Mouse (Mus musculus) midbrain, embryonic 12.5 days (tissue): ENCODE data around the gene Rpl24. TPM values are rescaled to one million over a fixed set of nuclear protein-coding genes. Genes with fewer than 3 reads are reported as not detected.
"Not testable (repeated sequence)": the region's sequence is repeated elsewhere in the genome, so short reads cannot be mapped to it uniquely, and the experiment has no call there.

Experiments
- ATAC-seq: fragments of 200-750 bp; cut with Nextera tagmentation; 2 replicates; pipeline ENCODE4 v1.8.0; 2017; ENCODE audit warnings: low read depth, moderate TSS enrichment, moderate library complexity; ENCODE audit not compliant: low FRiP score
- H3K27ac ChIP-seq: fragments of 300-500 bp; sonication (generic); replicated peaks from 2 replicates; pipeline ENCODE4 v1.5.1; 2016; ENCODE audit warnings: mild to moderate bottlenecking
- H3K27me3 ChIP-seq: fragments of 300-500 bp; sonication (generic); 2 replicates; pipeline ENCODE4 v1.6.1; 2016; ENCODE audit warnings: mild to moderate bottlenecking
- H3K36me3 ChIP-seq: fragments of 300-500 bp; sonication (generic); 2 replicates; pipeline ENCODE4 v1.6.1; 2016
- H3K4me1 ChIP-seq: fragments of 300-500 bp; sonication (generic); 2 replicates; pipeline ENCODE4 v1.6.1; 2016
- H3K4me2 ChIP-seq: fragments of 300-500 bp; sonication (generic); replicated peaks from 2 replicates; pipeline ENCODE4 v1.6.1; 2016; ENCODE audit warnings: mild to moderate bottlenecking, moderate library complexity
- H3K4me3 ChIP-seq: fragments of 300-500 bp; sonication (generic); 2 replicates; pipeline ENCODE4 v1.5.1; 2016; ENCODE audit warnings: mild to moderate bottlenecking
- H3K9ac ChIP-seq: fragments of 300-500 bp; sonication (generic); replicated peaks from 2 replicates; pipeline ENCODE4 v1.6.1; 2016; ENCODE audit warnings: mild to moderate bottlenecking, moderate library complexity
- H3K9me3 ChIP-seq: fragments of 300-500 bp; sonication (generic); 2 replicates; pipeline ENCODE4 v1.6.1; 2016; ENCODE audit warnings: mild to moderate bottlenecking
- WGBS: fragments of 180-500 bp; shearing (Covaris S2); methylation state at CpG from one replicate; pipeline ENCODE4 v1.1.7; 2016; 5-methylcytosine and 5-hydroxymethylcytosine counted together
- polyA plus RNA-seq: library from polyadenylated mRNA; unstranded; fragments of >200 nt; fragmentation: Nextera tagmentation; extraction: Ambion mirVana; gene quantifications from 2 replicates; pipeline ENCODE4 v1.2.1, GENCODE M21; 2016

Rpl24 gene
- polyA plus RNA-seq, result 724 and 726 TPM in 2 replicates

GRCm38 (mm10) chr16:55966212-55966871, at the start of gene Rpl24:
Gene Rpl24, plus strand, starts transcription at chr16:55966275.
- ATAC-seq, result peak; percentile 92
- Histone ChIP-seq H3K36me3 (peaks cover 28% of the 10 kb centered on the region), H3K27me3 (no peaks in the 10 kb centered on the region), H3K27ac (peak within 1 kb of the TSS; percentile 88), H3K9ac (peak within 1 kb of the TSS; percentile 90), H3K4me3 (peak within 1 kb of the TSS; percentile 85), H3K4me1 (peaks cover 8% of the 10 kb centered on the region), H3K4me2 (peak within 1 kb of the TSS; percentile 91), H3K9me3 (no peaks in the 10 kb centered on the region)
- WGBS, result under 1% methylated on average over 42 of the region's 42 CpGs

- 93% methylated on average over 10 of the region's 10 CpGs for WGBS
Observed at GRCm38 (mm10) chr16:55922079-55922478, 44.0 kb upstream of the Rpl24 start.

GRCm38 (mm10) chr16:55924010-55924409, 42.1 kb upstream of the Rpl24 start:
- WGBS, result 97% methylated on average over 4 of the region's 4 CpGs
- Histone ChIP-seq H3K9ac (no peak overlapping the region), H3K27me3 (no peaks in the 10 kb centered on the region), H3K9me3 (no peaks in the 10 kb centered on the region), H3K27ac (no peak overlapping the region), H3K4me1 (no peaks in the 10 kb centered on the region), H3K4me3 (no peak overlapping the region), H3K4me2 (no peak overlapping the region), H3K36me3 (peaks cover 62% of the 10 kb centered on the region)
- ATAC-seq, result no peak

More at GRCm38 (mm10) chr16:55922079-55922478, 44.0 kb upstream of the Rpl24 start:
- Histone ChIP-seq H3K4me3 (no peak overlapping the region), H3K9ac (no peak overlapping the region), H3K4me1 (no peaks in the 10 kb centered on the region), H3K27ac (no peak overlapping the region), H3K9me3 (no peaks in the 10 kb centered on the region), H3K36me3 (peaks cover 68% of the 10 kb centered on the region), H3K4me2 (no peak overlapping the region), H3K27me3 (no peaks in the 10 kb centered on the region)
- ATAC-seq, result no peak

- peak overlapping the region; percentile 64 for H3K4me2 ChIP-seq
- H3K9ac ChIP-seq, result peak overlapping the region; percentile 73
- ATAC-seq, result peak; percentile 61
- peaks cover 3% of the 10 kb centered on the region; the same call in 1 of the 2 replicates for H3K4me1 ChIP-seq
- H3K9me3 ChIP-seq, result no peaks in the 10 kb centered on the region
- peak overlapping the region; percentile 65 for H3K27ac ChIP-seq
- 0 out of 2 replicates have a peak, but pooled peaks cover 8% of the 10 kb centered on the region for H3K36me3 ChIP-seq
- no peaks in the 10 kb centered on the region for H3K27me3 ChIP-seq
- WGBS, result under 1% methylated on average over 32 of the region's 32 CpGs
- peak overlapping the region; percentile 63 for H3K4me3 ChIP-seq
Observed at GRCm38 (mm10) chr16:55933681-55934343, 32.3 kb upstream of the Rpl24 start.

- peak within 1 kb of the TSS; percentile 63 for H3K4me3 ChIP-seq
- under 1% methylated on average over 24 of the region's 24 CpGs for WGBS
Observed at GRCm38 (mm10) chr16:55934453-55935037, 31.5 kb upstream of the Rpl24 start, which contains the start of gene Cep97. Gene Cep97, minus strand, starts transcription at chr16:55934855.

GRCm38 (mm10) chr16:55938761-55939160, 27.3 kb upstream of the Rpl24 start:
- no peaks in the 10 kb centered on the region for H3K4me1 ChIP-seq
- ATAC-seq, result no peak

More at GRCm38 (mm10) chr16:55934453-55935037, 31.5 kb upstream of the Rpl24 start, which contains the start of gene Cep97:
- Histone ChIP-seq H3K27me3 (no peaks in the 10 kb centered on the region), H3K4me2 (peak within 1 kb of the TSS; percentile 64), H3K36me3 (0 out of 2 replicates have a peak, but pooled peaks cover 1% of the 10 kb centered on the region), H3K9me3 (no peaks in the 10 kb centered on the region), H3K4me1 (peaks cover 3% of the 10 kb centered on the region; the same call in 1 of the 2 replicates), H3K9ac (peak within 1 kb of the TSS; percentile 73), H3K27ac (peak within 1 kb of the TSS; percentile 65)
- peak; percentile 100 for ATAC-seq

GRCm38 (mm10) chr16:55939703-55940102, 26.4 kb upstream of the Rpl24 start:
- Histone ChIP-seq H3K9me3 (no peaks in the 10 kb centered on the region), H3K9ac (no peak overlapping the region), H3K36me3 (no peaks in the 10 kb centered on the region), H3K4me3 (no peak overlapping the region), H3K27ac (no peak overlapping the region), H3K4me1 (no peaks in the 10 kb centered on the region), H3K4me2 (no peak overlapping the region), H3K27me3 (no peaks in the 10 kb centered on the region)
- WGBS, result 90% methylated on average over 6 of the region's 6 CpGs
- ATAC-seq, result no peak

More at GRCm38 (mm10) chr16:55938761-55939160, 27.3 kb upstream of the Rpl24 start:
- 87% methylated on average over 4 of the region's 4 CpGs for WGBS
- no peak overlapping the region for H3K4me3 ChIP-seq
- no peak overlapping the region for H3K9ac ChIP-seq
- no peaks in the 10 kb centered on the region for H3K9me3 ChIP-seq
- no peak overlapping the region for H3K4me2 ChIP-seq
- H3K27ac ChIP-seq, result no peak overlapping the region
- H3K27me3 ChIP-seq, result no peaks in the 10 kb centered on the region
- no peaks in the 10 kb centered on the region for H3K36me3 ChIP-seq

GRCm38 (mm10) chr16:55940781-55941180, 25.3 kb upstream of the Rpl24 start:
- ATAC-seq, result no peak
- H3K27ac ChIP-seq, result no peak overlapping the region
- no peaks in the 10 kb centered on the region for H3K4me1 ChIP-seq
- no peaks in the 10 kb centered on the region for H3K27me3 ChIP-seq
- no peaks in the 10 kb centered on the region for H3K36me3 ChIP-seq
- H3K9me3 ChIP-seq, result no peaks in the 10 kb centered on the region
- no peak overlapping the region for H3K9ac ChIP-seq
- no peak overlapping the region for H3K4me3 ChIP-seq
- 89% methylated on average over 4 of the region's 4 CpGs for WGBS
- no peak overlapping the region for H3K4me2 ChIP-seq

GRCm38 (mm10) chr16:55947266-55947665, 18.8 kb upstream of the Rpl24 start:
- Histone ChIP-seq H3K4me1 (no peaks in the 10 kb centered on the region), H3K27ac (no peak overlapping the region), H3K27me3 (no peaks in the 10 kb centered on the region), H3K9ac (no peak overlapping the region), H3K36me3 (no peaks in the 10 kb centered on the region), H3K4me2 (no peak overlapping the region), H3K4me3 (no peak overlapping the region), H3K9me3 (no peaks in the 10 kb centered on the region)
- 79% methylated on average over 3 of the region's 3 CpGs for WGBS
- no peak for ATAC-seq

- H3K4me3 ChIP-seq, H3K4me2 ChIP-seq, H3K27ac ChIP-seq, H3K9ac ChIP-seq, H3K9me3 ChIP-seq, ATAC-seq, H3K4me1 ChIP-seq, H3K36me3 ChIP-seq, H3K27me3 ChIP-seq: not testable (repeated sequence)
- 88% methylated on average over 2 of the region's 2 CpGs for WGBS
Observed at GRCm38 (mm10) chr16:55947876-55948410, 18.1 kb upstream of the Rpl24 start.

GRCm38 (mm10) chr16:55948963-55949362, 17.1 kb upstream of the Rpl24 start:
- 66% methylated on average over 7 of the region's 7 CpGs for WGBS
- no peaks in the 10 kb centered on the region for H3K27me3 ChIP-seq
- H3K4me3 ChIP-seq, result no peak overlapping the region
- H3K4me1 ChIP-seq, result no peaks in the 10 kb centered on the region
- H3K9me3 ChIP-seq, result no peaks in the 10 kb centered on the region
- H3K4me2 ChIP-seq, result no peak overlapping the region
- ATAC-seq, result no peak
- H3K36me3 ChIP-seq, result no peaks in the 10 kb centered on the region
- no peak overlapping the region for H3K27ac ChIP-seq
- no peak overlapping the region for H3K9ac ChIP-seq

GRCm38 (mm10) chr16:55950462-55950861, 15.6 kb upstream of the Rpl24 start:
- no peaks in the 10 kb centered on the region for H3K9me3 ChIP-seq
- H3K36me3 ChIP-seq, result no peaks in the 10 kb centered on the region
- no peaks in the 10 kb centered on the region for H3K27me3 ChIP-seq
- no peak overlapping the region for H3K9ac ChIP-seq
- H3K4me1 ChIP-seq, result no peaks in the 10 kb centered on the region
- H3K4me3 ChIP-seq, result no peak overlapping the region
- H3K4me2 ChIP-seq, result no peak overlapping the region
- ATAC-seq, result no peak
- 75% methylated on average over 3 of the region's 3 CpGs for WGBS
- no peak overlapping the region for H3K27ac ChIP-seq
